Mouse (Mus musculus): ENCODE results near the gene Nprl2. TPM values are rescaled to one million over a fixed set of nuclear protein-coding genes. Genes with fewer than 3 reads are reported as not detected.
A peak's percentile ranks its signal among the peaks of the same experiment; 100 is the strongest.

Gene Nprl2
- polyA plus RNA-seq, 1 experiment, result 31.3 TPM

- DNase-seq, result no peak
- no peak overlapping the region for H3K4me3 ChIP-seq (replicated peaks; ENCODE audit: extremely low read depth, low read depth, low read length)
- WGBS, result 71% methylated on average over 14 of the region's 14 CpGs
- H3K4me1 ChIP-seq (ENCODE audit: control insufficient read depth, insufficient read depth, low read length), result no peaks in the 10 kb centered on the region
- TF ChIP-seq CTCF (IDR thresholded peaks at IDR 0.05; ENCODE audit: insufficient read depth, low read length), result no peak
- no peak for TF ChIP-seq POLR2A (IDR thresholded peaks at IDR 0.05; ENCODE audit: borderline replicate concordance, extremely low read depth, low read depth, low read length)
Observed at GRCm38 (mm10) chr9:107510384-107511100, 31.5 kb upstream of the Nprl2 start.

DNA sequence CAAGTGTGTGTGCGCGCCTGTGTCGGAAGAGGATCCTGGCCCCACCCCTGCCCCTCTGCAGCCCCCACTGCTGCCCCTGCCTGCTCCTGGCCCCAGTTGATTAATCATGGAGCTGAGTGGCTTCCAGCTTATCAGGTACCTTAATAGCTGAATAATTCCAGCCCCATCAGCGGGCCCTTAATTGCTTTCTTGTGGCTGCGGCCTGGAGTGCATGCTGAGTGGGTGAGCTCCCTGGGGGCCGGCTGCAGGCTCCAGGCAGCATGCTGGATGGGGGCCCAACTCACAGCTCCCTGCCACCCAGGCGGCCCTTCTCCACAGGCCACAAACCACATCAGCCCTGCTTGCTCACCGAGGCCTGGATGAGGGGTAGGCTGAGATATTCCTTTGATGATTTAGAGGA is 30.6 kb upstream of the Nprl2 start:
- H3K4me1 ChIP-seq (ENCODE audit: control insufficient read depth, insufficient read depth, low read length), result no peaks in the 10 kb centered on the region
- H3K4me3 ChIP-seq (replicated peaks; ENCODE audit: extremely low read depth, low read depth, low read length), result no peak overlapping the region
- no peak for TF ChIP-seq CTCF (IDR thresholded peaks at IDR 0.05; ENCODE audit: insufficient read depth, low read length)
- TF ChIP-seq POLR2A (IDR thresholded peaks at IDR 0.05; ENCODE audit: borderline replicate concordance, extremely low read depth, low read depth, low read length), result no peak
- DNase-seq, result no peak
- 55% methylated on average over 8 of the region's 8 CpGs for WGBS

- TF ChIP-seq CTCF (IDR thresholded peaks at IDR 0.05; ENCODE audit: insufficient read depth, low read length) (no peak), POLR2A (IDR thresholded peaks at IDR 0.05; ENCODE audit: borderline replicate concordance, extremely low read depth, low read depth, low read length) (no peak)
- Histone ChIP-seq H3K4me1 (ENCODE audit: control insufficient read depth, insufficient read depth, low read length) (no peaks in the 10 kb centered on the region), H3K4me3 (replicated peaks; ENCODE audit: extremely low read depth, low read depth, low read length) (no peak overlapping the region)
- no peak for DNase-seq
- 83% methylated on average over 16 of the region's 16 CpGs for WGBS
Observed at GRCm38 (mm10) chr9:107512326-107512725, 29.7 kb upstream of the Nprl2 start.

- no peak overlapping the region for H3K4me3 ChIP-seq (replicated peaks; ENCODE audit: extremely low read depth, low read depth, low read length)
- peak; percentile 92 for TF ChIP-seq CTCF (IDR thresholded peaks at IDR 0.05; ENCODE audit: insufficient read depth, low read length)
- TF ChIP-seq POLR2A (IDR thresholded peaks at IDR 0.05; ENCODE audit: borderline replicate concordance, extremely low read depth, low read depth, low read length), result no peak
- DNase-seq, result peak; percentile 80
- H3K4me1 ChIP-seq (ENCODE audit: control insufficient read depth, insufficient read depth, low read length), result no peaks in the 10 kb centered on the region
- WGBS, result 18% methylated on average over 14 of the region's 14 CpGs
Observed at GRCm38 (mm10) chr9:107514303-107514955, 27.6 kb upstream of the Nprl2 start.

GRCm38 (mm10) chr9:107520331-107520730 is 21.7 kb upstream of the Nprl2 start:
- DNase-seq, result no peak
- Histone ChIP-seq H3K4me1 (ENCODE audit: control insufficient read depth, insufficient read depth, low read length) (no peaks in the 10 kb centered on the region), H3K4me3 (replicated peaks; ENCODE audit: extremely low read depth, low read depth, low read length) (no peak overlapping the region)
- 67% methylated on average over 6 of the region's 6 CpGs for WGBS
- no peak for TF ChIP-seq POLR2A (IDR thresholded peaks at IDR 0.05; ENCODE audit: borderline replicate concordance, extremely low read depth, low read depth, low read length)
- TF ChIP-seq CTCF (IDR thresholded peaks at IDR 0.05; ENCODE audit: insufficient read depth, low read length), result no peak

GRCm38 (mm10) chr9:107521190-107521589 is 20.8 kb upstream of the Nprl2 start:
- H3K4me1 ChIP-seq (ENCODE audit: control insufficient read depth, insufficient read depth, low read length), result no peaks in the 10 kb centered on the region
- TF ChIP-seq CTCF (IDR thresholded peaks at IDR 0.05; ENCODE audit: insufficient read depth, low read length) (no peak), POLR2A (IDR thresholded peaks at IDR 0.05; ENCODE audit: borderline replicate concordance, extremely low read depth, low read depth, low read length) (no peak)
- no peak overlapping the region for H3K4me3 ChIP-seq (replicated peaks; ENCODE audit: extremely low read depth, low read depth, low read length)
- 47% methylated on average over 5 of the region's 5 CpGs for WGBS
- DNase-seq, result no peak

- no peak for DNase-seq
- WGBS, result 19% methylated on average over 25 of the region's 25 CpGs
- H3K4me1 ChIP-seq (ENCODE audit: control insufficient read depth, insufficient read depth, low read length), result peaks cover 3% of the 10 kb centered on the region; the same call in 1 of the 2 replicates
- no peak overlapping the region for H3K4me3 ChIP-seq (replicated peaks; ENCODE audit: extremely low read depth, low read depth, low read length)
- TF ChIP-seq POLR2A (IDR thresholded peaks at IDR 0.05; ENCODE audit: borderline replicate concordance, extremely low read depth, low read depth, low read length), result no peak
- TF ChIP-seq CTCF (IDR thresholded peaks at IDR 0.05; ENCODE audit: insufficient read depth, low read length), result no peak
Observed at GRCm38 (mm10) chr9:107521711-107522399, 20.2 kb upstream of the Nprl2 start.

GRCm38 (mm10) chr9:107522400-107522711 is 19.7 kb upstream of the Nprl2 start:
- Histone ChIP-seq H3K4me3 (replicated peaks; ENCODE audit: extremely low read depth, low read depth, low read length) (no peak overlapping the region), H3K4me1 (ENCODE audit: control insufficient read depth, insufficient read depth, low read length) (peaks cover 5% of the 10 kb centered on the region)
- TF ChIP-seq POLR2A (IDR thresholded peaks at IDR 0.05; ENCODE audit: borderline replicate concordance, extremely low read depth, low read depth, low read length) (no peak), CTCF (IDR thresholded peaks at IDR 0.05; ENCODE audit: insufficient read depth, low read length) (no peak)
- no peak for DNase-seq
- WGBS, result 14% methylated on average over 2 of the region's 2 CpGs

DNA sequence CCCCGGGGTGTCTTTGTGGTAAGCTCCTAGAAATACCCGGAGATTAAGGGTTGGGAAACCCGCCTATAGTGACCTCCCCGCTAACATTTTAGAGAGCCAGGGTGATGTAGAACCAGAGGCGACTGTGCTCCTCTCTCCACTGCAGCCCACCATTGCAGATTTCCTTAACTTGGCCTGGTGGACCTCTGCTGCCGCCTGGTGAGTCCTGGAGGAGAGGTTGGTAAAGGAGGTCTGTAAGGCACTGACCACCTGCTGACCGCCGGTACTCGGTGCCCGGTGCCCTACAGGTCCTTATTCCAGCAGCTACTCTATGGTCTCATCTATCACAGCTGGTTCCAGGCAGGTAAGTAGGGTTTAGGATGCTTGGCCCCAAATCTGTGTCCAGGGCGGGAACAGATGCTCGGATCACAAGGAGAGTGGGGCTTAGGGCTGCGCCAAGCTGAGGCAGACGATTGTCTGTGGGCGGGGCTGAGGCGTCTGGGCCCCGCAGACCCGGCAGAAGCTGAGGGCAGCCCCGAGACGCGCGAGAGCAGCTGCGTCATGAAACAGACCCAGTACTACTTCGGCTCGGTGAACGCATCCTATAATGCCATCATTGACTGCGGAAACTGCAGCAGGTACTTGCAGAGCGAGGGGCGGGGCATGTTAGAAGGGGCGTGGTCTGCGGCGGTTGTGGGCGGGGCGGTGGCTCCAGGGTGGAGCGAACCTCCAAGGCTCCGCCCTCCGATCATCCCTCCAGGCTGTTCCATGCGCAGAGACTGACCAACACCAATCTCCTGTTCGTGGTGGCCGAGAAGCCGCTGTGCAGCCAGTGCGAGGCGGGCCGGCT is 15.6 kb upstream of the Nprl2 start:
- peaks cover 5% of the 10 kb centered on the region for H3K4me1 ChIP-seq (ENCODE audit: control insufficient read depth, insufficient read depth, low read length)
- peak; percentile 69 for DNase-seq
- TF ChIP-seq CTCF (IDR thresholded peaks at IDR 0.05; ENCODE audit: insufficient read depth, low read length) (no peak), POLR2A (IDR thresholded peaks at IDR 0.05; ENCODE audit: borderline replicate concordance, extremely low read depth, low read depth, low read length) (no peak)
- H3K4me3 ChIP-seq (replicated peaks; ENCODE audit: extremely low read depth, low read depth, low read length), result peak overlapping the region; percentile 28
- WGBS, result 7% methylated on average over 44 of the region's 44 CpGs
